Mouse (Mus musculus) liver, postnatal 0 days (tissue): ENCODE data around the gene Wwox.

ENCODE experiments used
- CTCF ChIP-seq: sonication (generic); IDR thresholded peaks from 2 replicates; pipeline ENCODE4 v1.5.1; 2016; ENCODE audit warnings: antibody characterized with exemption, low read depth
- EP300 ChIP-seq: IDR thresholded peaks from 2 replicates; pipeline ENCODE4 v1.6.1; 2016; ENCODE audit warnings: antibody characterized with exemption, low read depth, mild to moderate bottlenecking

DNA sequence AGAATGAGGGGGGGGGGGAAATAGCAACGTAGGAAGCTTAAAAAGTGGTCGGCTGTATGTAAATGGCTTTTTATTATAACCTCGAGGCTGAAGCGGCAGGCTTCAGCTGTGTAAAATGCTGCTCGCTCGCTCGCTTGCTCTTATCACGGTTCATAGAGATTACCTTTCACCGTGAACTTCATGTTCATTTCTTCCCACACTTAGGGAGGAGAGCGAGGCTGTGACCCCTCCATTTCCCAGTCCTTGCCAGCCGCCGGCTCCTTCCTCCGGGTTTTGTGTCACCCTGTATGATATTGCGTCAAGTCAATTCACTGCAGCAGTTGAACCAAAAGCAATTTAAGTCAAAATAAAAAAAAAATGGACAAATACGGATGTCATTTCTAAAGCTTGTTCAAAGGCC is 580.2 kb downstream of the Wwox start:
- TF ChIP-seq EP300 (no peak), CTCF (no peak)
